Mouse (Mus musculus) midbrain, postnatal 0 days (tissue): ENCODE measurements around the gene Gapdhs. TPM values are rescaled to one million over a fixed set of nuclear protein-coding genes. Genes with fewer than 3 reads are reported as not detected.

Source experiments
- ATAC-seq: fragments of 200-750 bp; cut with Nextera tagmentation; 2 replicates; pipeline ENCODE4 v1.8.0; 2017; ENCODE audit warnings: moderate number of reproducible peaks, mild to moderate bottlenecking, moderate TSS enrichment, moderate library complexity; ENCODE audit not compliant: low FRiP score
- DNase-seq: peaks from one replicate; pipeline ENCODE4 v3.0.0-alpha.2; 2015; ENCODE audit warnings: low spot score
- H3K27ac ChIP-seq: fragments of 300-500 bp; sonication (generic); 2 replicates; pipeline ENCODE4 v1.5.1; 2014; ENCODE audit warnings: low read depth, mild to moderate bottlenecking, low read length, mixed read lengths
- H3K27me3 ChIP-seq: fragments of 300-500 bp; sonication (generic); 2 replicates; pipeline ENCODE4 v1.6.1; 2014; ENCODE audit warnings: low read length, control low read depth, mixed read lengths; ENCODE audit not compliant: insufficient read depth
- H3K36me3 ChIP-seq: fragments of 300-500 bp; sonication (generic); 2 replicates; pipeline ENCODE4 v1.6.1; 2014; ENCODE audit warnings: low read length, control low read depth, mixed read lengths; ENCODE audit not compliant: insufficient read depth
- H3K4me1 ChIP-seq: fragments of 300-500 bp; sonication (generic); 2 replicates; pipeline ENCODE4 v1.6.1; 2014; ENCODE audit warnings: mild to moderate bottlenecking, control low read depth, antibody characterized with exemption, low read length, mixed read lengths; ENCODE audit not compliant: insufficient read depth
- H3K4me2 ChIP-seq: fragments of 300-500 bp; sonication (generic); 2 replicates; pipeline ENCODE4 v1.6.1; 2014; ENCODE audit warnings: low read depth, mild to moderate bottlenecking, low read length, mixed read lengths; ENCODE audit not compliant: poor library complexity, severe bottlenecking
- H3K4me3 ChIP-seq: fragments of 300-500 bp; sonication (generic); 2 replicates; pipeline ENCODE4 v1.5.1; 2014; ENCODE audit warnings: low read depth, mild to moderate bottlenecking, low read length, moderate library complexity
- H3K9ac ChIP-seq: fragments of 300-500 bp; sonication (generic); replicated peaks from 2 replicates; pipeline ENCODE4 v1.6.1; 2014; ENCODE audit warnings: mild to moderate bottlenecking, low read length, moderate library complexity, mixed read lengths; ENCODE audit not compliant: poor library complexity, severe bottlenecking
- H3K9me3 ChIP-seq: fragments of 300-500 bp; sonication (generic); 2 replicates; pipeline ENCODE4 v1.6.1; 2016; ENCODE audit warnings: low read length, control low read depth
- CTCF ChIP-seq: IDR thresholded peaks from 2 replicates; pipeline ENCODE4 v1.5.1; 2016; ENCODE audit warnings: antibody characterized with exemption, mild to moderate bottlenecking
- WGBS: fragments of 180-500 bp; shearing (Covaris S2); extraction: QIAGEN DNeasy Blood & Tissue Kit; methylation state at CpG from one replicate; pipeline ENCODE4 v1.1.7; 2014; 5-methylcytosine and 5-hydroxymethylcytosine counted together
- polyA plus RNA-seq: library from polyadenylated mRNA; unstranded; fragments of >200 nt; fragmentation: Nextera tagmentation; extraction: Ambion mirVana; gene quantifications from 2 replicates; pipeline ENCODE4 v1.2.1, GENCODE M21; 2015
- total RNA-seq: library from RNA; depleted of rRNA; stranded (reverse); fragments of >200 nt; gene quantifications from 2 replicates; pipeline ENCODE4 v1.2.3, GENCODE M21; 2014

The Gapdhs gene
- total and polyA plus RNA-seq, 2 experiments from 2014 or later = 0.79 TPM; not detected in 1

DNA sequence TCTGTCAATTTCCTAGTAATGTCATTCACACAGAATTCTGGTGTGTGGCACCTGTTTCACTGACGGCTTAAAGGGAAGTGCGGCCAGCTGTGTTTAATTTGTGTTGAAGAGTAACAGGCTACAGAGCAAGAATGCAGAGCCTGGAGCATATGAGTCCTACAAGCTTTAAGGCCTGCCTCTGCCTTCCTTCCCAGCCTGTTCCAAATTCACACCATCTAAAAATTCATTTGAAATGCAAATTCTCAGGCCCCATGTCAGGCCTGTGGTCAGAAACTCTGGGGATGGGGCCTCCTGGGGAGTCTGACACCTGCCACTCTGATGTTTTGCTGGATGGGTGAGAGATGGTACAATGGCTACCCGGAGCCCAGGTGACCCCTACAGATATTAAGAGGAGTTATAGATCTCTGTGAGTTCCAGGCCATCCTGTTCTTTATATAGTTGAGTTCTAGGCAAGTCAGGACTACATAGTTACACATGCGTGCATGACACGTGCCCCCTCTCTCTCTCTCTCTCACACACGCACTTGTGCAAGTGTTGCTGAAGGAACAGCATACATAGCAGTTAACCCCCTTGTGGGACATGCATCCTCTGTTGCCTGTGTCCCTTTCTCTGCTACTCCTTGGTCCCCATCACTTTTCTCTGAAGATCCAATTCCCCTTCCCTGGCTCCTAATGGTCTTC, 20.1 kb downstream of the Gapdhs start:
- Histone ChIP-seq H3K4me3 (no peak overlapping the region), H3K4me1 (peaks cover 4% of the 10 kb centered on the region; the same call in 1 of the 2 replicates), H3K9ac (no peak overlapping the region), H3K9me3 (no peaks in the 10 kb centered on the region), H3K27me3 (no peaks in the 10 kb centered on the region), H3K27ac (no peak overlapping the region), H3K36me3 (peaks cover 2% of the 10 kb centered on the region; the same call in 1 of the 2 replicates), H3K4me2 (no peak overlapping the region)
- no peak for TF ChIP-seq CTCF
- ATAC-seq (no peak), DNase-seq (no peak)
- 83% methylated on average over 6 of the region's 6 CpGs for WGBS

DNA sequence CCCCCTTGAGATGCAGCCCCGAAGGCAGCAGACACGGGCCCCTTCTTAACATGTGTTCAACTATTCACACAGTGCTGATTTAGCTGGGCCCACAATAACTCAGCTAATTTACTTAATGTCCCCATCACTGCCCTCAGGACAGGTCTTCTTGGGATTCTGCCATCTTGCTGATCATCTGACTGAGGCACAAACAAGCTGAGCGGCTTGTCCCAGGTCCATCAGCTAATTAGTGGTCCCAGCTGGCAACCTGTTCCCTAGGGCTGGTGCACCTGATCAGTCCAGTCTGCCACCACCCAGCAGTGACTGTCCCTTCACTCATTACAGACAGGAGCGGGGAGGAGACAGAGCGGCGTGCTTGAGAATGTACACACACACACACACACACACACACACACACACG, 22.2 kb downstream of the Gapdhs start:
- H3K9ac ChIP-seq = no peak overlapping the region
- no peak overlapping the region for H3K4me3 ChIP-seq
- 0 out of 2 replicates have a peak, but pooled peaks cover 3% of the 10 kb centered on the region for H3K4me1 ChIP-seq
- peaks cover 10% of the 10 kb centered on the region; the same call in 1 of the 2 replicates for H3K27me3 ChIP-seq
- no peaks in the 10 kb centered on the region; the same call in 1 of the 2 replicates for H3K36me3 ChIP-seq
- no peak overlapping the region for H3K4me2 ChIP-seq
- H3K9me3 ChIP-seq = no peaks in the 10 kb centered on the region
- no peak for TF ChIP-seq CTCF
- no peak overlapping the region for H3K27ac ChIP-seq
- ATAC-seq (no peak), DNase-seq (peak; percentile 41)
- 62% methylated on average over 7 of the region's 7 CpGs for WGBS

DNA sequence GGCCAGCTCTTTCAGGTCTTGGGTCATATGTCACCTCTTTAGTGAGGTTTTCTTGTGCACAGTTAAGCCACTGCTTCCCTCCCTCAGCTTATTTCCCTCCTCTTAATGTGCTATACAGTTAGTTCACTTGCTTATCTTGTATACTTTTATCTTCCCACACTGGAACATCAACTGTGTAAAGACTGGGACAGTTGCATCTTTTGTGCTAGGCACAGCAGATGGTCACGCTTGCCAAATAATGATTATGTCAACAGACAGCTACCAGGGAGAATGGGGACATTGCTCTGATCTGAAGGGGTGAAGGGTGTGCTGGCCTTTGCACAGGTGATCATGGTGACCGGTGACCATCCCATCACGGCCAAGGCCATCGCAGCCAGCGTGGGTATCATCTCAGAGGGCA, 23.8 kb downstream of the Gapdhs start:
- H3K4me1 ChIP-seq = 0 out of 2 replicates have a peak, but pooled peaks cover 3% of the 10 kb centered on the region
- no peak overlapping the region for H3K4me3 ChIP-seq
- no peak overlapping the region for H3K9ac ChIP-seq
- ATAC-seq (no peak), DNase-seq (no peak)
- TF ChIP-seq CTCF = no peak
- H3K27me3 ChIP-seq = peaks cover 18% of the 10 kb centered on the region
- no peaks in the 10 kb centered on the region for H3K9me3 ChIP-seq
- no peak overlapping the region for H3K27ac ChIP-seq
- no peak overlapping the region for H3K4me2 ChIP-seq
- WGBS = 98% methylated on average over 5 of the region's 5 CpGs
- no peaks in the 10 kb centered on the region for H3K36me3 ChIP-seq

DNA sequence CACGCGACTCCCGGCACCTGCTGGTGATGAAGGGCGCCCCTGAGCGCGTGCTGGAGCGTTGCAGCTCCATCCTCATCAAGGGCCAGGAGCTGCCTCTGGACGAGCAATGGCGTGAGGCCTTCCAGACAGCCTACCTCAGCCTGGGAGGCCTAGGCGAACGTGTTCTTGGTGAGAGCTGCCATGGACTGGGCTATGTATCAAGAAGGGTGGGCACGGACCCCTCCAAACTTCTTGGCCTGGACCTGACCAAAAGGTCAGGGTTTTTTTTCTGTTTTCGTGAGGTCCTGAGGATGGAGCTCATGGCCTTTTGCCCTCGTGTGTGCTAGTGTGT, 25.8 kb downstream of the Gapdhs start:
- ATAC-seq (no peak), DNase-seq (no peak)
- WGBS = 9% methylated on average over 14 of the region's 14 CpGs
- peak overlapping the region; percentile 50; the same call in 1 of the 2 replicates for H3K9ac ChIP-seq
- peaks cover 18% of the 10 kb centered on the region for H3K27me3 ChIP-seq
- peak overlapping the region; percentile 36 for H3K4me3 ChIP-seq
- no peaks in the 10 kb centered on the region for H3K36me3 ChIP-seq
- 0 out of 2 replicates have a peak, but pooled peaks cover 3% of the 10 kb centered on the region for H3K4me1 ChIP-seq
- H3K4me2 ChIP-seq = peak overlapping the region; percentile 62
- no peaks in the 10 kb centered on the region for H3K9me3 ChIP-seq
- H3K27ac ChIP-seq = no peak overlapping the region
- peak; percentile 10; the same call in 1 of the 2 replicates for TF ChIP-seq CTCF

DNA sequence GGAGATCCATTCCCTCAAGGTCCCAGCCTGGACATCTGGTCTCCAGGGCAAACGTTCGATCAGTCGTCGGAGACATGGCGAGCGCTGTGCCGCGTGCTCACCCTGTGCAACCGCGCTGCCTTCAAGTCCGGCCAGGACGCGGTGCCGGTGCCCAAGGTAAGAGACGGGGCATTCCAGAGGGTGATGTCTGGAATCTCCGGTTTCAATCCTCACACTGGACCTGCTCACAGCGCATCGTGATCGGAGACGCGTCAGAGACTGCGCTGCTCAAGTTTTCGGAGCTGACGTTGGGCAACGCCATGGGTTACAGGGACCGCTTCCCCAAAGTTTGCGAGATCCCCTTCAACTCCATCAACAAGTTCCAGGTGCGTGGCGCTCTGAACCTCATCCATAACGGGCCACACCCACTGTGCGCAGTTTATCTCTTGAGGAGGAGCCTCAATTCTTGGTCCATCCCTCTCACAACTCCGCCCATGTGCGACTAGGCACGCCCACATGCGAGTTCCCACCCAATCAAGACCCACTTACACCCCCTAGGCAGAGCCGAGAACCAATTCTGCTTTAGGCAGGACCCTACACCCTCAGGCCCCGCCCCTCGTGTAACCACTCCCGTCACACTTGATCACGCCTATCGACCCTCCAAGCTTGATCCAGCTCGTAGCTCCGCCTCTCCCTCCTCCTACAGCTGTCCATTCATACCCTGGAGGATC, 26.3 kb downstream of the Gapdhs start:
- H3K27me3 ChIP-seq = peaks cover 18% of the 10 kb centered on the region
- no peak overlapping the region for H3K27ac ChIP-seq
- peak overlapping the region; percentile 36 for H3K4me3 ChIP-seq
- peak; percentile 91 for ATAC-seq
- H3K9ac ChIP-seq = 0 out of 2 replicates have a peak overlapping the region, but pooled peaks have one; percentile 19
- H3K36me3 ChIP-seq = no peaks in the 10 kb centered on the region
- 0 out of 2 replicates have a peak, but pooled peaks cover 3% of the 10 kb centered on the region for H3K4me1 ChIP-seq
- WGBS = 2% methylated on average over 43 of the region's 43 CpGs
- peak overlapping the region; percentile 62 for H3K4me2 ChIP-seq
- TF ChIP-seq CTCF = no peak
- no peaks in the 10 kb centered on the region for H3K9me3 ChIP-seq
- DNase-seq = peak; percentile 84

DNA sequence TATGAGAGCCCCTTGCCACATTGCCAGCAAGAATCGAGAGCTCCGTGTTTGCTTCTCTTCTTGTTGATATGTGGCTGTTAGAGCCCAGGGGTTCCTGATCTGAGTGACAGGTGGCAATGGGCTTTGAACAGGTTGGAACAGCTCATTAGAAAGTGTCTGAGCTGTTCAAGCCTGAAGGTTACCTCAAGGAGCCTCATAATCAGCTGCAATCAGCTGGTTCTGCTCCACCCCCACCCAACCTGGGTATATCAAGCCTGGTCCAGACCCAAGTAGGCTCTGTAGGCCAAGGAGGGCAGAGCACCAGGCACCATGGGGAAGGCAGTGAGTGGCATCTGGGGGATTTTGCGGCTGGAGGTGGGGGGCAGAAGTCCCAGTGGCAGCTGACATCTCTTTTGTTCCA, 31.5 kb downstream of the Gapdhs start, which contains the start of gene Atp4a:
Gene Atp4a, plus strand, starts transcription at position 268 of the 400 bp plus-strand sequence.
- Histone ChIP-seq H3K4me1 (no peaks in the 10 kb centered on the region), H3K4me3 (no peak within 1 kb of the TSS), H3K27ac (no peak within 1 kb of the TSS), H3K27me3 (peaks cover 9% of the 10 kb centered on the region), H3K9me3 (no peaks in the 10 kb centered on the region), H3K4me2 (no peak within 1 kb of the TSS), H3K9ac (no peak within 1 kb of the TSS), H3K36me3 (no peaks in the 10 kb centered on the region)
- TF ChIP-seq CTCF = no peak
- WGBS = 76% methylated on average over 3 of the region's 3 CpGs
- no peak for DNase-seq
- no peak for ATAC-seq
